Comparison of ENCODE assay signal across 13 mouse cellular contexts in genomic region chr2:50417643-50418042, GRCm38 (mm10).
"Had no signal": no experiment of that assay in that cellular context is flagged by ENCODE, and none has a peak within 500 bp of the region (broad histone marks: within the 10 kb centered on the region; RNA-seq: fewer than 3 reads in every experiment).

No protein-coding gene starts in this region.

- DNase-seq: kidney, adult 8-10 months; kidney, postnatal 36 days; liver; liver, embryonic 13.5 days; liver, postnatal 0 days; retina, postnatal 1 day; right cerebral cortex, postnatal 4 days; spleen, adult 18-20 months; thymus, adult 18-20 months; thymus, postnatal 14 days had no signal

- H3K4me2 ChIP-seq: limb, embryonic 12.5 days; liver, embryonic 13.5 days; midbrain, embryonic 13.5 days had no signal

- H3K27me3 ChIP-seq: limb, embryonic 12.5 days; liver, embryonic 13.5 days; midbrain, embryonic 13.5 days had no signal

- H3K27ac ChIP-seq: limb, embryonic 12.5 days; liver, embryonic 13.5 days; midbrain, embryonic 13.5 days had no signal

- ATAC-seq: intestine, embryonic 16.5 days; liver, postnatal 0 days; midbrain, embryonic 13.5 days had no signal

- H3K4me1 ChIP-seq: liver, embryonic 13.5 days; midbrain, embryonic 13.5 days had no signal

- H3K9me3 ChIP-seq: limb, embryonic 12.5 days; liver, embryonic 13.5 days; midbrain, embryonic 13.5 days had no signal

- H3K9ac ChIP-seq: limb, embryonic 12.5 days; liver, embryonic 13.5 days; liver, postnatal 0 days; midbrain, embryonic 13.5 days had no signal

- H3K4me3 ChIP-seq: limb, embryonic 12.5 days; liver, embryonic 13.5 days; midbrain, embryonic 13.5 days had no signal

- H3K36me3 ChIP-seq: limb, embryonic 12.5 days; liver, embryonic 13.5 days; midbrain, embryonic 13.5 days had no signal
